Mouse (Mus musculus) kidney, embryonic 14.5 days (tissue): ENCODE data around the gene Gm12166. TPM values are rescaled to one million over a fixed set of nuclear protein-coding genes. Genes with fewer than 3 reads are reported as not detected.

ENCODE experiments used
- ATAC-seq: fragments of 200-750 bp; cut with Nextera tagmentation; 2 replicates; pipeline ENCODE4 v1.8.0; 2017; ENCODE audit warnings: moderate number of reproducible peaks, mild to moderate bottlenecking, moderate TSS enrichment, moderate library complexity; ENCODE audit not compliant: low FRiP score, low TSS enrichment
- H3K27ac ChIP-seq: fragments of 300-500 bp; sonication (generic); 2 replicates; pipeline ENCODE4 v1.5.1; 2014; ENCODE audit warnings: low read depth, mild to moderate bottlenecking, low read length, moderate library complexity, mixed read lengths
- H3K27me3 ChIP-seq: fragments of 300-500 bp; sonication (generic); 2 replicates; pipeline ENCODE4 v1.6.1; 2014; ENCODE audit warnings: mild to moderate bottlenecking, low read length; ENCODE audit not compliant: control insufficient read depth, insufficient read depth
- H3K36me3 ChIP-seq: fragments of 300-500 bp; sonication (generic); 2 replicates; pipeline ENCODE4 v1.6.1; 2014; ENCODE audit warnings: low read length, mixed read lengths; ENCODE audit not compliant: control insufficient read depth, insufficient read depth
- H3K4me1 ChIP-seq: fragments of 300-500 bp; sonication (generic); 2 replicates; pipeline ENCODE4 v1.6.1; 2014; ENCODE audit warnings: low read length, mixed read lengths; ENCODE audit not compliant: control insufficient read depth, insufficient read depth
- H3K4me2 ChIP-seq: fragments of 300-500 bp; sonication (generic); replicated peaks from 2 replicates; pipeline ENCODE4 v1.6.1; 2014; ENCODE audit warnings: low read depth, mild to moderate bottlenecking, low read length
- H3K4me3 ChIP-seq: fragments of 300-500 bp; sonication (generic); 2 replicates; pipeline ENCODE4 v1.5.1; 2014; ENCODE audit warnings: mild to moderate bottlenecking, low read length
- H3K9ac ChIP-seq: fragments of 300-500 bp; sonication (generic); 2 replicates; pipeline ENCODE4 v1.6.1; 2014; ENCODE audit warnings: low read depth, mild to moderate bottlenecking, low read length, moderate library complexity
- H3K9me3 ChIP-seq: fragments of 300-500 bp; sonication (generic); 2 replicates; pipeline ENCODE4 v1.6.1; 2016; ENCODE audit warnings: low read length; ENCODE audit not compliant: control insufficient read depth
- WGBS: fragments of 180-500 bp; shearing (Covaris S2); extraction: QIAGEN DNeasy Blood & Tissue Kit; methylation state at CpG from one replicate; pipeline ENCODE4 v1.1.7; 2014; 5-methylcytosine and 5-hydroxymethylcytosine counted together
- polyA plus RNA-seq: library from polyadenylated mRNA; unstranded; fragments of >200 nt; fragmentation: Nextera tagmentation; extraction: Ambion mirVana; gene quantifications from 2 replicates; pipeline ENCODE4 v1.2.1, GENCODE M21; 2014

The Gm12166 gene
- polyA plus RNA-seq, 1 experiment from 2014 or later, result 5.0 TPM

GRCm38 (mm10) chr11:46031470-46031869, 20.7 kb downstream of the Gm12166 start:
- H3K4me3 ChIP-seq, result no peak overlapping the region
- WGBS, result 63% methylated on average over 3 of the region's 3 CpGs
- no peaks in the 10 kb centered on the region for H3K27me3 ChIP-seq
- H3K9me3 ChIP-seq, result no peaks in the 10 kb centered on the region
- no peaks in the 10 kb centered on the region for H3K36me3 ChIP-seq
- no peak for ATAC-seq
- no peak overlapping the region for H3K27ac ChIP-seq
- H3K9ac ChIP-seq, result no peak overlapping the region
- H3K4me1 ChIP-seq, result peaks cover 18% of the 10 kb centered on the region
- no peak overlapping the region for H3K4me2 ChIP-seq

DNA sequence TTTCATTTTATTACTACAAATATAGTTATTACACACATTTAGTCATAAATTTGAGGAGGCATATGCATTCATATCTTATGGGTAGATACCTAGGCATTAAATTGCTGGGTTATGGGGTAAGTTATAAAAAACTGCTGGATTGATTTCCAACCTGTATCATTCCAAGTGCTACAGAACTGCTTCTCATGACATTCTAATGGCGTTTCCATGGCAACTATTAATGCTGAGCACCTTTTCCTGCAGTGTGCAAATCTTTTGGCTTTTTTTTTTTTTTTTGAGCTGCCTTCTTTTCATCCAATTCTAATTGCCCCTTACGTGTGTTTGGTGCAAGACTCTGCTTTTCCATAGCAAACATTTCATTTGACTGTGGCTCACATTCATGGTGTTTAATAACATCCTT, 22.1 kb downstream of the Gm12166 start:
- Histone ChIP-seq H3K27ac (peak overlapping the region; percentile 63; the same call in 1 of the 2 replicates), H3K9me3 (no peaks in the 10 kb centered on the region), H3K4me1 (peaks cover 18% of the 10 kb centered on the region), H3K9ac (no peak overlapping the region), H3K4me3 (no peak overlapping the region), H3K27me3 (no peaks in the 10 kb centered on the region), H3K4me2 (no peak overlapping the region), H3K36me3 (no peaks in the 10 kb centered on the region)
- no peak for ATAC-seq
- 75% methylated on average over 2 of the region's 2 CpGs for WGBS

DNA sequence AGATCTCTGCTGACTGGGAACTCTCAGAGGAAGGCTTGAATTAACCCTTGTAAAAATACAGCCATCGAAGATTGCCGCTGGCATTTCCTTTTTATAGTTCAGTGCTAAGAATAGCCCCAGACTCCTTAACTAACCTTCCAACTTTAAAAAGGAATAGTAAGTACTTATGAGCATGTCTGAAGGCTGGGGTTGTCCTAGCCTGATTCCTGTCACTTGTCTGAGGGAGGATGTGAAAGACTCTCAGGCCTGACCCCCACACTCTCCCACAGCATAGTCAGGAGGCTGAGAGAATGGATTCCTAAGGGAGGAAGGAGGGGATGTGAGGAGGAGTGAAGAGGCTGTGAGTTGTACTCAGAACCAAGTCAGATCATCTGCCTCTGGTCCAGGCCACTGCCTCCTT, 22.6 kb downstream of the Gm12166 start:
- H3K9ac ChIP-seq, result no peak overlapping the region
- 43% methylated on average over 2 of the region's 2 CpGs for WGBS
- H3K9me3 ChIP-seq, result no peaks in the 10 kb centered on the region
- no peak overlapping the region for H3K4me3 ChIP-seq
- no peaks in the 10 kb centered on the region for H3K27me3 ChIP-seq
- no peak overlapping the region for H3K4me2 ChIP-seq
- peak overlapping the region; percentile 63; the same call in 1 of the 2 replicates for H3K27ac ChIP-seq
- H3K4me1 ChIP-seq, result peaks cover 18% of the 10 kb centered on the region
- ATAC-seq, result peak; percentile 40
- no peaks in the 10 kb centered on the region for H3K36me3 ChIP-seq

GRCm38 (mm10) chr11:46027952-46028814, 23.9 kb downstream of the Gm12166 start:
- Histone ChIP-seq H3K4me2 (no peak overlapping the region), H3K4me3 (no peak overlapping the region), H3K9me3 (no peaks in the 10 kb centered on the region), H3K36me3 (no peaks in the 10 kb centered on the region), H3K27ac (peak overlapping the region; percentile 42), H3K4me1 (peaks cover 18% of the 10 kb centered on the region), H3K9ac (no peak overlapping the region), H3K27me3 (no peaks in the 10 kb centered on the region)
- ATAC-seq, result no peak
- WGBS, result 70% methylated on average over 6 of the region's 6 CpGs

DNA sequence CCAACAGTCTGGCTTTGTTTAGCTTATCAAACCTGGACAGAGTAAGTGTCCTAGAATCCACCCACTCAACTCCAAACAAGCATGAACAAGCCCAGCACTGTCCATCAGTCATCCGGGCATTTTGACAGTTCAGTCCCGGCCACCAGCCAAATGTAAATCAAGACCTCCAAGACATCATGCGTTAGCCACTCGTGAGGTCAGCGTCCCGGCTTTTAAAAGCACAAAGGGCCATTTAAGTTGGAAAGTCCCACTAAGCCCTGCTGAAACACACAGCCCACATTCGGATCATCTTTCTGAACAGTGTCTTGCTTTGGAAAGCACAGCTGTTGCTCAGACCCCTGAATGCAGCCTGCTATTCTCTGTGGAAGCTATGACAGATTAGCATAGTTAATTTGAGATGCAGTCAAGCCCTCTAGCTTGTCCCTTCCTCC, 26.1 kb downstream of the Gm12166 start:
- no peak overlapping the region for H3K4me3 ChIP-seq
- WGBS, result 30% methylated on average over 7 of the region's 7 CpGs
- H3K27ac ChIP-seq, result no peak overlapping the region
- no peaks in the 10 kb centered on the region for H3K27me3 ChIP-seq
- H3K4me1 ChIP-seq, result peaks cover 14% of the 10 kb centered on the region
- no peak overlapping the region for H3K9ac ChIP-seq
- H3K36me3 ChIP-seq, result no peaks in the 10 kb centered on the region
- no peaks in the 10 kb centered on the region for H3K9me3 ChIP-seq
- H3K4me2 ChIP-seq, result no peak overlapping the region
- no peak for ATAC-seq

DNA sequence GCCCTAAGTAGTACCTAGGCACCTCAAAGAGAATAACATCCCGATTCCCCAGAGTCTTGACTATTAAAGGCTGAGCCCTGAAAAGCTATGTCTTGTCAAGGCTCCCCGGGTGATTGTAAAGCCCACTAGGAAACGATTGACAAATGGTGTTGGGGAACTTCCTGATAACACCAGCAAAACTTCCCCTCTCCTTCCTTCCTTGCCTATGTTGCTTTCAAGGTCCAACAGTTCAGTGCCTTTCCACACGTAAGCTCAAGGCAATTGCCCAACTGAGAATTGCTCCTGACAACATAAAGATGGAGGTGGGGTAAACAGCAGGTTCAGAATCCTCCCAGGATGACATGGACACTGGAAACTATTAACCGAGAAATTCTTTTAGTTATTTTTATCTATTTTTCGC, 29.1 kb downstream of the Gm12166 start:
- H3K9me3 ChIP-seq, result no peaks in the 10 kb centered on the region
- no peak for ATAC-seq
- 66% methylated on average over 6 of the region's 6 CpGs for WGBS
- no peak overlapping the region for H3K4me2 ChIP-seq
- no peaks in the 10 kb centered on the region for H3K36me3 ChIP-seq
- H3K9ac ChIP-seq, result no peak overlapping the region
- H3K27me3 ChIP-seq, result no peaks in the 10 kb centered on the region
- no peaks in the 10 kb centered on the region for H3K4me1 ChIP-seq
- H3K4me3 ChIP-seq, result no peak overlapping the region
- no peak overlapping the region for H3K27ac ChIP-seq

- Histone ChIP-seq H3K27ac (no peak overlapping the region), H3K27me3 (no peaks in the 10 kb centered on the region), H3K4me2 (no peak overlapping the region), H3K9me3 (no peaks in the 10 kb centered on the region), H3K4me1 (no peaks in the 10 kb centered on the region), H3K4me3 (no peak overlapping the region), H3K36me3 (no peaks in the 10 kb centered on the region), H3K9ac (no peak overlapping the region)
- no peak for ATAC-seq
Observed at GRCm38 (mm10) chr11:46021850-46022249, 30.3 kb downstream of the Gm12166 start.

- 87% methylated on average over 1 of the region's 1 CpGs for WGBS
- ATAC-seq, result no peak
- no peaks in the 10 kb centered on the region for H3K27me3 ChIP-seq
- H3K36me3 ChIP-seq, result no peaks in the 10 kb centered on the region
- H3K4me1 ChIP-seq, result no peaks in the 10 kb centered on the region
- no peak overlapping the region for H3K27ac ChIP-seq
- H3K9me3 ChIP-seq, result no peaks in the 10 kb centered on the region
- no peak overlapping the region for H3K4me3 ChIP-seq
- H3K9ac ChIP-seq, result no peak overlapping the region
- no peak overlapping the region for H3K4me2 ChIP-seq
Observed at GRCm38 (mm10) chr11:46020246-46020645, 31.9 kb downstream of the Gm12166 start.

DNA sequence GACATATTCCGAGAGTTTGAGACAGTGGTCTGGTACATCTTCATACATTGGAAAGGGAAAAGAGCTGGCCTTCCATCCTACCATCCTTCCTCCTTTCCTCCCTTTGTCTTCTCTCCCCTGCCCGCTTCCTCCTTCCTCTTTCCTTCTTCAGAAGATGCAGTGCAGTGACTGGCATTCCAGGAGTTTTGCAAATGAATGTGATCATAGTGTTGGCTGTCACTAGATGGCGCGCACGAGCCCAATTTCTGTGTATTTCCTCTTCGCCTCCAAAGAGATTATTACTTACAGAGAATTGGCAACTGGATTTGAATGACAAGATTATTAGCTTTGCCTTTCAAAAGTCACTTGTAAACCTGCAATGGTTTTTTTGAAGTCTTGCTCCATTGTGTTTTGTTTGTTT, 36.1 kb downstream of the Gm12166 start:
- WGBS, result 20% methylated on average over 6 of the region's 6 CpGs
- Histone ChIP-seq H3K4me1 (no peaks in the 10 kb centered on the region), H3K9ac (no peak overlapping the region), H3K27me3 (no peaks in the 10 kb centered on the region), H3K4me3 (no peak overlapping the region), H3K9me3 (no peaks in the 10 kb centered on the region), H3K36me3 (no peaks in the 10 kb centered on the region), H3K27ac (no peak overlapping the region), H3K4me2 (no peak overlapping the region)
- no peak for ATAC-seq
